Mouse (Mus musculus) myocyte (in vitro differentiated cells): ENCODE measurements at regions not wholly inside any gene's neighbourhood (a gene's known extent, or its start where the extent isn't known, plus 50 kb on each side); places are given as distances from the start of the nearest gene placed in this dataset.

Experiments
- H3K27me3 ChIP-seq: one replicate; pipeline ENCODE4 v1.6.1; 2011; ENCODE audit not compliant: control insufficient read depth, insufficient read depth, insufficient read length
- H3K36me3 ChIP-seq: one replicate; pipeline ENCODE4 v1.6.1; 2011; ENCODE audit not compliant: control insufficient read depth, insufficient read depth
- H3K4me2 ChIP-seq: one replicate; pipeline ENCODE4 v1.6.1; 2011; ENCODE audit warnings: low read depth, control low read depth
- H3K4me3 ChIP-seq: one replicate; pipeline ENCODE4 v1.5.1; 2011; ENCODE audit warnings: mild to moderate bottlenecking, control low read depth, moderate library complexity
- H3K79me2 ChIP-seq: one replicate; pipeline ENCODE4 v1.6.1; 2011; ENCODE audit not compliant: control insufficient read depth, insufficient read depth
- H3ac ChIP-seq: one replicate; pipeline ENCODE4 v1.6.1; 2011; ENCODE audit not compliant: control insufficient read depth, insufficient read length
- CEBPB ChIP-seq: IDR thresholded peaks from 2 replicates; pipeline ENCODE4 v1.6.1; 2011; ENCODE audit warnings: mild to moderate bottlenecking, moderate library complexity; ENCODE audit not compliant: poor library complexity, insufficient read depth, severe bottlenecking
- E2F4 ChIP-seq: IDR thresholded peaks from one replicate; pipeline ENCODE4 v1.6.1; 2011; ENCODE audit warnings: mild to moderate bottlenecking, control low read depth, moderate library complexity; ENCODE audit not compliant: insufficient read depth
- MAX ChIP-seq: IDR thresholded peaks from one replicate; pipeline ENCODE4 v1.6.1; 2011; ENCODE audit warnings: low read depth, mild to moderate bottlenecking, control low read depth
- MYOD1 ChIP-seq, 3 experiments: IDR thresholded peaks; one replicate each; pipeline ENCODE4 v1.6.1; 2011; ENCODE audit warnings: control low read depth in 2 of 3, low read depth in 2 of 3, mild to moderate bottlenecking in 2 of 3, moderate library complexity in 1 of 3; ENCODE audit not compliant: insufficient read length in 2 of 3, control insufficient read depth in 1 of 3
- MYOG ChIP-seq, 3 experiments: IDR thresholded peaks; one replicate each; pipeline ENCODE4 v1.6.1; 2011; ENCODE audit warnings: control low read depth in 2 of 3, low read depth in 2 of 3, mild to moderate bottlenecking in 2 of 3; ENCODE audit not compliant: insufficient read length in 2 of 3, control insufficient read depth in 1 of 3, insufficient read depth in 1 of 3
- POLR2A ChIP-seq: IDR thresholded peaks from one replicate; pipeline ENCODE4 v1.6.1; 2011; ENCODE audit warnings: low read depth, mild to moderate bottlenecking, control low read depth, moderate library complexity; ENCODE audit not compliant: insufficient read length
- POLR2AphosphoS2 ChIP-seq: IDR thresholded peaks from one replicate; pipeline ENCODE4 v1.6.1; 2011; ENCODE audit warnings: low read depth, control low read depth; ENCODE audit not compliant: insufficient read length
- REST ChIP-seq: IDR thresholded peaks from one replicate; pipeline ENCODE4 v1.6.1; 2011; ENCODE audit warnings: mild to moderate bottlenecking, control low read depth, moderate library complexity; ENCODE audit not compliant: insufficient read depth, insufficient read length
- SRF ChIP-seq: IDR thresholded peaks from one replicate; pipeline ENCODE4 v1.6.1; 2011; ENCODE audit warnings: low read depth; ENCODE audit not compliant: control insufficient read depth, insufficient read length
- TCF12 ChIP-seq: IDR thresholded peaks from one replicate; pipeline ENCODE4 v1.6.1; 2011; ENCODE audit warnings: mild to moderate bottlenecking, control low read depth; ENCODE audit not compliant: poor library complexity, insufficient read depth, severe bottlenecking
- TCF3 ChIP-seq: IDR thresholded peaks from one replicate; pipeline ENCODE4 v1.6.1; 2011; ENCODE audit warnings: low read depth, control low read depth; ENCODE audit not compliant: insufficient read length
- USF1 ChIP-seq: IDR thresholded peaks from one replicate; pipeline ENCODE4 v1.6.1; 2011; ENCODE audit warnings: low read depth, mild to moderate bottlenecking, control low read depth, moderate library complexity

DNA sequence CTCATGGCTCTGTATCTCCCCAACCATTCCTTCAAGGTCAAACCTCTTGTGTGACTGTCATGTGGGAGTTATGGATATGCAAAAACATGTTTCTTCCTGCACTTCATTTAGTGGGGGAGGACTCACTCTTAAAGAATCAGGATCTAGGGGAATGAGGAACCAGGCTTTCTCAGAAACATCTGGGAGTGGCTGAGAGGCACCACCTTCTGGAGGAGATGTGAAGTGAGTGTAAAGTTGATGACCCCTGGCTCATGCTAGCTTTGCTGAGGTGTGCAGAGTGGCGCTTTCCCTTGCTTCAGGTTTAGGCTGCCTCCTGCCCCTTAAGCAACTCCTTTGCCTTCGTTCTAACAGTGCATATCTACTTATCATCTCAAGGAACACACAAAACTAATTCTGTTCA is 119.6 kb upstream of the Rnd3 start:
- no peaks in the 10 kb centered on the region for H3K36me3 ChIP-seq
- H3K4me2 ChIP-seq: no peak overlapping the region
- no peaks in the 10 kb centered on the region for H3K79me2 ChIP-seq
- H3K27me3 ChIP-seq: no peaks in the 10 kb centered on the region
- no peak for TF ChIP-seq TCF12
- TF ChIP-seq TCF3: no peak
- no peak for TF ChIP-seq SRF
- TF ChIP-seq MAX: no peak
- no peak for TF ChIP-seq CEBPB
- TF ChIP-seq USF1: no peak
- TF ChIP-seq E2F4: no peak
- TF ChIP-seq POLR2AphosphoS2: no peak
- TF ChIP-seq MYOD1 (IDR thresholded peaks at IDR 0.05; ENCODE audit: control insufficient read depth in 1 of 3, insufficient read length in 2 of 3, low read depth in 2 of 3): no peak
- H3K4me3 ChIP-seq: no peak overlapping the region
- H3ac ChIP-seq: no peak overlapping the region

DNA sequence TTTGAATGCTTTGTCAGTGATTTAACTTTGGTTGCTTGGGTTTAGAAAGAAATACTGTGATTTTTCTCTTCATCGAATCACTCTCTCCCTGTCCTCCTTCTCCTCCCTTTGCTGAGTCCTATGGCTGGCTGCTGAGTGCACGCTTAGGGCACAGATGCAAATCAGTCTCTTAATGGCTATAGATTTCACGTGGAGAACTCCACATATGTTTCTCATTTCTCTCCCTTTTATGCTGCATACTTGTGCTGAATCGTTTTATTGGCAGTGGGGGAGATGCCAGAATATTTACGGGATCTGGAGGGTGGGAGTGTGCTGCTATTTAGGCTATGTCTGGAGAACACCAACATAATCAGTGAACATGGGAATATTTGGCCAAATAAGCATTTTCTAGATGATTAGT is 118.8 kb upstream of the Rnd3 start:
- Histone ChIP-seq H3K79me2 (no peaks in the 10 kb centered on the region), H3K27me3 (no peaks in the 10 kb centered on the region), H3ac (no peak overlapping the region), H3K4me3 (no peak overlapping the region), H3K4me2 (no peak overlapping the region), H3K36me3 (no peaks in the 10 kb centered on the region)
- TF ChIP-seq USF1: no peak
- no peak for TF ChIP-seq REST
- no peak for TF ChIP-seq POLR2AphosphoS2
- TF ChIP-seq CEBPB: no peak
- no peak for TF ChIP-seq MYOG (IDR thresholded peaks at IDR 0.05; ENCODE audit: control insufficient read depth in 1 of 3, insufficient read depth in 1 of 3, insufficient read length in 2 of 3, low read depth in 2 of 3)
- TF ChIP-seq MYOD1 (IDR thresholded peaks at IDR 0.05; ENCODE audit: control insufficient read depth in 1 of 3, insufficient read length in 2 of 3, low read depth in 2 of 3): no peak
- TF ChIP-seq E2F4: no peak
- TF ChIP-seq TCF12: no peak
- TF ChIP-seq POLR2A: no peak
- TF ChIP-seq SRF: no peak
- TF ChIP-seq MAX: no peak
- no peak for TF ChIP-seq TCF3

DNA sequence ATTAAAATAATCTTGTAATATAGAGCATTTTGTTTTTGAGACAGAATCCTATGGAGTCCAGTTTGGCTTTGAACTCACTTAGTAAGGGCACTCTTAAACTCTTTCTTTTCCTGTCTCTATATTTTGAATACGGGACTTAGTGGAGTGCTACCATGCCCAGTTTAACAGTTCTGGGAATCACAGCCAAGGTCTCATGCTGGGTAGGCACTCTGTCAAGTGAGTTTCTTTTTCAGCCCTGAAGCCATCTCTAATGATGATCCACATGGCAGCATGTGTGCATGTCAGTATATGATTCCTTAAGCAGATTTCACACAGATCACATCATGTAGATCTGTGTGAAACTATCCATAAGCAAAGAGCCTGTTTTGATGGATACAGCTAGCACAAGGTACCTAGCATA is 113.6 kb upstream of the Rnd3 start:
- TF ChIP-seq POLR2AphosphoS2 (no peak), TCF3 (no peak), MAX (no peak), REST (no peak), CEBPB (no peak), USF1 (no peak), E2F4 (no peak), MYOG (IDR thresholded peaks at IDR 0.05; ENCODE audit: control insufficient read depth in 1 of 3, insufficient read depth in 1 of 3, insufficient read length in 2 of 3, low read depth in 2 of 3) (no peak)
- Histone ChIP-seq H3ac (no peak overlapping the region), H3K4me3 (no peak overlapping the region), H3K36me3 (no peaks in the 10 kb centered on the region), H3K79me2 (no peaks in the 10 kb centered on the region), H3K4me2 (no peak overlapping the region), H3K27me3 (no peaks in the 10 kb centered on the region)

DNA sequence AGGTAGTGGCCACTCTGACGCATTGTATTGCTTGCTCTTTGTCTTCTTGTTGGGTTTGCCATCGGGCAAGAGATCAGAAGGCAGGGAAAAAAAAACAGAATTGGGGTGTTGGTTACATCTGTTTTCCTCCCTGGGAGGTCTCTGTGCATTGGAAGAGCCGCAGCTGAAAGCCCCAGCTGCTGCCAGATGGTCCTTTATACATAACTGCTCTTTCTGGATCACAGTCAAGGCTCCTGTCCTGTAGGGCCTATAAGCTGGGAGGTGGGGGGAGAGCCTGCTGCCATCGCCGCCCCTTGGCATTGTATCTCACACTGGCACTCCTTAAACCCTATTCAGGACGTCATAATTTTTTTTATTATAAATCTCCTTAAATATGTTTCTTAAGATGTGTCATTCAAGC is 101.9 kb upstream of the Rnd3 start:
- H3ac ChIP-seq: no peak overlapping the region
- H3K36me3 ChIP-seq: no peaks in the 10 kb centered on the region
- H3K79me2 ChIP-seq: no peaks in the 10 kb centered on the region
- H3K4me2 ChIP-seq: no peak overlapping the region
- no peaks in the 10 kb centered on the region for H3K27me3 ChIP-seq
- TF ChIP-seq MYOD1 (IDR thresholded peaks at IDR 0.05; ENCODE audit: control insufficient read depth in 1 of 3, insufficient read length in 2 of 3, low read depth in 2 of 3): no peak
- TF ChIP-seq MYOG (IDR thresholded peaks at IDR 0.05; ENCODE audit: control insufficient read depth in 1 of 3, insufficient read depth in 1 of 3, insufficient read length in 2 of 3, low read depth in 2 of 3): no peak
- no peak for TF ChIP-seq USF1
- TF ChIP-seq TCF12: no peak
- no peak for TF ChIP-seq E2F4
- TF ChIP-seq POLR2AphosphoS2: no peak
- no peak for TF ChIP-seq REST
- TF ChIP-seq CEBPB: no peak
- TF ChIP-seq SRF: no peak
- no peak for TF ChIP-seq POLR2A
- no peak for TF ChIP-seq TCF3
- no peak for TF ChIP-seq MAX
- no peak overlapping the region for H3K4me3 ChIP-seq

DNA sequence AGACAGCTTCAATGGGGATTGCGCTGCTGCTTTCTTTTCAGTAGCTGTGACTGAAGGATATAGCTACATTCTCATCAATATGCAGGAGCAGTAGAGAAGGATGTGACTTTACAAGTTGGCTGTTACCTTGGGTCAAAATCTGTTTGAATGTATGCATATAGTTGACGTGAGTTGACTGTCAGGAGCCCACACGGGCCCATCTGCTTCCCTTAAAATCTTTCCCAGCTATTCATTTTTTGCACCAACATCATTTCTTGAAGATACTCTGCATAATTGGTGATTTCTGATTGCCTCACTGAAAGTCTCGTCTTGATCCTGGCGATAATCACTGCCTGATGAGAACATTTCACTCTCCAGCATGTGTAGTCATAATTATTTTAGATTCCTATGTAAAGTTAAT is 92.7 kb upstream of the Rnd3 start:
- H3K36me3 ChIP-seq: no peaks in the 10 kb centered on the region
- H3K4me2 ChIP-seq: no peak overlapping the region
- no peaks in the 10 kb centered on the region for H3K79me2 ChIP-seq
- no peaks in the 10 kb centered on the region for H3K27me3 ChIP-seq
- TF ChIP-seq E2F4: no peak
- no peak for TF ChIP-seq POLR2AphosphoS2
- no peak for TF ChIP-seq TCF3
- no peak for TF ChIP-seq TCF12
- TF ChIP-seq SRF: no peak
- TF ChIP-seq CEBPB: no peak
- no peak for TF ChIP-seq POLR2A
- no peak for TF ChIP-seq USF1
- TF ChIP-seq MYOG (IDR thresholded peaks at IDR 0.05; ENCODE audit: control insufficient read depth in 1 of 3, insufficient read depth in 1 of 3, insufficient read length in 2 of 3, low read depth in 2 of 3): no peak
- no peak for TF ChIP-seq REST
- no peak for TF ChIP-seq MYOD1 (IDR thresholded peaks at IDR 0.05; ENCODE audit: control insufficient read depth in 1 of 3, insufficient read length in 2 of 3, low read depth in 2 of 3)
- H3K4me3 ChIP-seq: no peak overlapping the region
- no peak overlapping the region for H3ac ChIP-seq
